Mouse (Mus musculus) heart, embryonic 11.5 days (tissue): ENCODE results near the gene Gde1. TPM values are rescaled to one million over a fixed set of nuclear protein-coding genes. Genes with fewer than 3 reads are reported as not detected.

ENCODE experiments used
- ATAC-seq: fragments of 200-750 bp; cut with Nextera tagmentation; replicated peaks from 2 replicates; pipeline ENCODE4 v1.8.0; 2017; ENCODE audit warnings: moderate library complexity; ENCODE audit not compliant: insufficient number of reproducible peaks, low FRiP score, low TSS enrichment
- H3K27ac ChIP-seq: fragments of 300-500 bp; sonication (generic); 2 replicates; pipeline ENCODE4 v1.5.1; 2014; ENCODE audit warnings: mild to moderate bottlenecking, low read depth, low read length
- H3K27me3 ChIP-seq: fragments of 300-500 bp; sonication (generic); 2 replicates; pipeline ENCODE4 v1.6.1; 2014; ENCODE audit warnings: mild to moderate bottlenecking, low read length, mixed read lengths; ENCODE audit not compliant: control insufficient read depth, insufficient read depth
- H3K36me3 ChIP-seq: fragments of 300-500 bp; sonication (generic); 2 replicates; pipeline ENCODE4 v1.6.1; 2014; ENCODE audit warnings: mild to moderate bottlenecking, low read length, moderate library complexity, mixed read lengths; ENCODE audit not compliant: control insufficient read depth, insufficient read depth
- H3K4me1 ChIP-seq: fragments of 300-500 bp; sonication (generic); 2 replicates; pipeline ENCODE4 v1.6.1; 2014; ENCODE audit warnings: low read length; ENCODE audit not compliant: control insufficient read depth, insufficient read depth
- H3K4me2 ChIP-seq: fragments of 300-500 bp; sonication (generic); 2 replicates; pipeline ENCODE4 v1.6.1; 2014; ENCODE audit warnings: mild to moderate bottlenecking, moderate library complexity
- H3K4me3 ChIP-seq: fragments of 300-500 bp; sonication (generic); 2 replicates; pipeline ENCODE4 v1.5.1; 2014; ENCODE audit warnings: low read depth, low read length
- H3K9ac ChIP-seq: fragments of 300-500 bp; sonication (generic); 2 replicates; pipeline ENCODE4 v1.6.1; 2014; ENCODE audit warnings: mild to moderate bottlenecking, low read depth, low read length, moderate library complexity
- H3K9me3 ChIP-seq: fragments of 300-500 bp; sonication (generic); replicated peaks from 2 replicates; pipeline ENCODE4 v1.6.1; 2016; ENCODE audit warnings: low read length; ENCODE audit not compliant: control insufficient read depth
- WGBS: fragments of 180-500 bp; shearing (Covaris S2); extraction: QIAGEN DNeasy Blood & Tissue Kit; methylation state at CpG from one replicate; pipeline ENCODE4 v1.1.7; 2014; ENCODE audit not compliant: insufficient replicate concordance; 5-methylcytosine and 5-hydroxymethylcytosine counted together
- polyA plus RNA-seq: library from polyadenylated mRNA; unstranded; fragments of >200 nt; fragmentation: Nextera tagmentation; extraction: Ambion mirVana; gene quantifications from 2 replicates; pipeline ENCODE4 v1.2.1, GENCODE M21; 2014

The Gde1 gene
- polyA plus RNA-seq, 1 experiment from 2014 or later, result 70.6 TPM

GRCm38 (mm10) chr7:118714873-118715272 lies 9.3 kb upstream of the Gde1 start:
- Histone ChIP-seq H3K36me3 (no peaks in the 10 kb centered on the region), H3K9me3 (no peaks in the 10 kb centered on the region), H3K9ac (no peak overlapping the region), H3K4me2 (no peak overlapping the region), H3K4me1 (0 out of 2 replicates have a peak, but pooled peaks cover 7% of the 10 kb centered on the region), H3K27ac (no peak overlapping the region), H3K27me3 (no peaks in the 10 kb centered on the region), H3K4me3 (no peak overlapping the region)
- ATAC-seq, result no peak
- WGBS, result 68% methylated on average over 1 of the region's 1 CpGs

- H3K4me3 ChIP-seq, result peak within 1 kb of the TSS; percentile 85
- H3K36me3 ChIP-seq, result no peaks in the 10 kb centered on the region
- no peaks in the 10 kb centered on the region for H3K9me3 ChIP-seq
- H3K4me2 ChIP-seq, result peak within 1 kb of the TSS; percentile 83
- ATAC-seq, result peak; percentile 94
- H3K9ac ChIP-seq, result peak within 1 kb of the TSS; percentile 72
- WGBS, result under 1% methylated on average over 48 of the region's 48 CpGs
- no peak within 1 kb of the TSS for H3K27ac ChIP-seq
- H3K27me3 ChIP-seq, result no peaks in the 10 kb centered on the region
- 0 out of 2 replicates have a peak, but pooled peaks cover 7% of the 10 kb centered on the region for H3K4me1 ChIP-seq
These were observed 6.9 kb upstream of the Gde1 start, which contains the start of gene Ccp110 for GRCm38 (mm10) chr7:118712228-118713173. TSS of gene Ccp110 (plus strand) at chr7:118712552.

- H3K9me3 ChIP-seq, result no peaks in the 10 kb centered on the region
- ATAC-seq, result no peak
- H3K9ac ChIP-seq, result no peak overlapping the region
- no peak overlapping the region for H3K27ac ChIP-seq
- no peak overlapping the region for H3K4me3 ChIP-seq
- H3K4me1 ChIP-seq, result 0 out of 2 replicates have a peak, but pooled peaks cover 7% of the 10 kb centered on the region
- no peaks in the 10 kb centered on the region for H3K36me3 ChIP-seq
- no peaks in the 10 kb centered on the region for H3K27me3 ChIP-seq
- no peak overlapping the region for H3K4me2 ChIP-seq
- WGBS, result 70% methylated on average over 5 of the region's 5 CpGs
These were observed 5.2 kb upstream of the Gde1 start for GRCm38 (mm10) chr7:118710776-118711175.

- no peak overlapping the region for H3K9ac ChIP-seq
- H3K9me3 ChIP-seq, result no peaks in the 10 kb centered on the region
- no peak overlapping the region for H3K4me3 ChIP-seq
- no peak overlapping the region for H3K27ac ChIP-seq
- 59% methylated on average over 4 of the region's 4 CpGs for WGBS
- H3K36me3 ChIP-seq, result no peaks in the 10 kb centered on the region
- H3K27me3 ChIP-seq, result no peaks in the 10 kb centered on the region
- no peak overlapping the region for H3K4me2 ChIP-seq
- H3K4me1 ChIP-seq, result peaks cover 11% of the 10 kb centered on the region; the same call in 1 of the 2 replicates
- ATAC-seq, result no peak
These were observed 2.4 kb upstream of the Gde1 start for GRCm38 (mm10) chr7:118708002-118708401.

- no peaks in the 10 kb centered on the region for H3K36me3 ChIP-seq
- H3K4me1 ChIP-seq, result peaks cover 9% of the 10 kb centered on the region; the same call in 1 of the 2 replicates
- no peak overlapping the region for H3K4me2 ChIP-seq
- H3K9me3 ChIP-seq, result no peaks in the 10 kb centered on the region
- no peak overlapping the region for H3K9ac ChIP-seq
- WGBS, result 64% methylated on average over 2 of the region's 2 CpGs
- no peak overlapping the region for H3K27ac ChIP-seq
- H3K4me3 ChIP-seq, result no peak overlapping the region
- no peaks in the 10 kb centered on the region for H3K27me3 ChIP-seq
- ATAC-seq, result no peak
These were observed 1.6 kb upstream of the Gde1 start for GRCm38 (mm10) chr7:118707216-118707615.

GRCm38 (mm10) chr7:118706488-118706887 lies 910 bp upstream of the Gde1 start:
- no peak for ATAC-seq
- Histone ChIP-seq H3K9me3 (no peaks in the 10 kb centered on the region), H3K27ac (no peak overlapping the region), H3K4me3 (no peak overlapping the region), H3K9ac (no peak overlapping the region), H3K27me3 (no peaks in the 10 kb centered on the region), H3K4me2 (no peak overlapping the region), H3K4me1 (peaks cover 9% of the 10 kb centered on the region; the same call in 1 of the 2 replicates), H3K36me3 (no peaks in the 10 kb centered on the region)
- 88% methylated on average over 5 of the region's 5 CpGs for WGBS

GRCm38 (mm10) chr7:118706051-118706450 lies 473 bp upstream of the Gde1 start:
- WGBS, result 52% methylated on average over 6 of the region's 6 CpGs
- Histone ChIP-seq H3K4me3 (peak overlapping the region; percentile 74), H3K4me2 (peak overlapping the region; percentile 82), H3K4me1 (peaks cover 9% of the 10 kb centered on the region; the same call in 1 of the 2 replicates), H3K9ac (0 out of 2 replicates have a peak overlapping the region, but pooled peaks have one; percentile 11), H3K27ac (0 out of 2 replicates have a peak overlapping the region, but pooled peaks have one; percentile 70), H3K9me3 (no peaks in the 10 kb centered on the region), H3K36me3 (no peaks in the 10 kb centered on the region), H3K27me3 (no peaks in the 10 kb centered on the region)
- ATAC-seq, result no peak

- Histone ChIP-seq H3K36me3 (no peaks in the 10 kb centered on the region), H3K27me3 (no peaks in the 10 kb centered on the region), H3K4me3 (peak overlapping the region; percentile 74), H3K4me1 (peaks cover 9% of the 10 kb centered on the region; the same call in 1 of the 2 replicates), H3K9ac (peak overlapping the region; percentile 82; the same call in 1 of the 2 replicates), H3K9me3 (no peaks in the 10 kb centered on the region), H3K4me2 (peak overlapping the region; percentile 82), H3K27ac (no peak overlapping the region)
- no peak for ATAC-seq
- WGBS, result 81% methylated on average over 9 of the region's 9 CpGs
These were observed 1.4 kb downstream of the Gde1 start for GRCm38 (mm10) chr7:118704001-118704850.
